In genomic region chr4:63408649-63409048, GRCm38 (mm10) we compare ENCODE assay signal across 8 mouse cellular contexts. TPM values are rescaled to one million over a fixed set of nuclear protein-coding genes. Genes with fewer than 3 reads are reported as not detected.
DNase-seq lines count a peak whose midpoint lies in the region; ATAC-seq and TF ChIP-seq lines count a peak whose summit lies in the region.

No protein-coding gene starts in this region.

- H3K9me3 ChIP-seq in heart, embryonic 10.5 days: no peaks in the 10 kb centered on the region
- H3K9me3 ChIP-seq in forebrain, embryonic 16.5 days (ENCODE audit: control insufficient read depth, low read length): no peaks in the 10 kb centered on the region
- H3K9me3 ChIP-seq in hindbrain, embryonic 16.5 days (ENCODE audit: control insufficient read depth, low read length): no peaks in the 10 kb centered on the region
- no peaks in the 10 kb centered on the region for H3K9me3 ChIP-seq in limb, embryonic 13.5 days
- no peaks in the 10 kb centered on the region for H3K9me3 ChIP-seq in midbrain, embryonic 11.5 days (ENCODE audit: control insufficient read depth, low read length)

- no peak overlapping the region for H3K4me3 ChIP-seq in heart, embryonic 10.5 days
- peak overlapping the region; percentile 71 for H3K4me3 ChIP-seq in forebrain, embryonic 16.5 days (replicated peaks; ENCODE audit: low read length)
- H3K4me3 ChIP-seq in hindbrain, embryonic 16.5 days (ENCODE audit: low read length): peak overlapping the region; percentile 15
- peak overlapping the region; percentile 64; the same call in 1 of the 2 replicates for H3K4me3 ChIP-seq in limb, embryonic 13.5 days
- H3K4me3 ChIP-seq in midbrain, embryonic 11.5 days (ENCODE audit: low read depth, low read length): no peak overlapping the region

- H3K4me2 ChIP-seq in forebrain, embryonic 16.5 days (ENCODE audit: low read length): peak overlapping the region; percentile 89
- H3K4me2 ChIP-seq in hindbrain, embryonic 16.5 days (ENCODE audit: low read length): peak overlapping the region; percentile 99
- peak overlapping the region; percentile 97 for H3K4me2 ChIP-seq in limb, embryonic 13.5 days (replicated peaks)
- peak overlapping the region; percentile 92; the same call in 1 of the 2 replicates for H3K4me2 ChIP-seq in midbrain, embryonic 11.5 days

- peak overlapping the region; percentile 67 for H3K9ac ChIP-seq in forebrain, embryonic 16.5 days (replicated peaks; ENCODE audit: low read depth, low read length)
- peak overlapping the region; percentile 51 for H3K9ac ChIP-seq in hindbrain, embryonic 16.5 days (ENCODE audit: low read depth, low read length)
- peak overlapping the region; percentile 31 for H3K9ac ChIP-seq in limb, embryonic 13.5 days
- no peak overlapping the region for H3K9ac ChIP-seq in midbrain, embryonic 11.5 days (ENCODE audit: low read length)

- no peaks in the 10 kb centered on the region for H3K36me3 ChIP-seq in heart, embryonic 10.5 days
- H3K36me3 ChIP-seq in forebrain, embryonic 16.5 days (ENCODE audit: control insufficient read depth, insufficient read depth): no peaks in the 10 kb centered on the region
- H3K36me3 ChIP-seq in hindbrain, embryonic 16.5 days (ENCODE audit: control insufficient read depth, insufficient read depth, low read length): no peaks in the 10 kb centered on the region
- H3K36me3 ChIP-seq in limb, embryonic 13.5 days: no peaks in the 10 kb centered on the region
- H3K36me3 ChIP-seq in midbrain, embryonic 11.5 days (ENCODE audit: control insufficient read depth, insufficient read depth, low read length): no peaks in the 10 kb centered on the region

- 6% methylated on average over 8 of the region's 8 CpGs for WGBS in heart, embryonic 10.5 days
- WGBS in forebrain, embryonic 16.5 days: 4% methylated on average over 8 of the region's 8 CpGs
- 5% methylated on average over 8 of the region's 8 CpGs for WGBS in hindbrain, embryonic 16.5 days
- WGBS in limb, embryonic 13.5 days: 6% methylated on average over 8 of the region's 8 CpGs
- 8% methylated on average over 8 of the region's 8 CpGs for WGBS in midbrain, embryonic 11.5 days

- peak; percentile 45 for ATAC-seq in forebrain, embryonic 16.5 days
- ATAC-seq in hindbrain, embryonic 16.5 days: peak; percentile 62
- ATAC-seq in limb, embryonic 13.5 days (ENCODE audit: low FRiP score, low read depth): peak; percentile 20; the same call in 1 of the 2 replicates
- ATAC-seq in midbrain, embryonic 11.5 days (ENCODE audit: low FRiP score): peak; percentile 58

- TF ChIP-seq CTCF in brain, embryonic 14.5 days (IDR thresholded peaks at IDR 0.05; ENCODE audit: borderline replicate concordance, extremely low read depth, insufficient read depth, insufficient read length): peak; percentile 81

- no peak for TF ChIP-seq POLR2A in brain, embryonic 14.5 days (IDR thresholded peaks at IDR 0.05; ENCODE audit: borderline replicate concordance, extremely low read depth, insufficient read depth, insufficient read length, poor library complexity, severe bottlenecking)

- peaks cover 54% of the 10 kb centered on the region for H3K4me1 ChIP-seq in heart, embryonic 10.5 days
- peaks cover 63% of the 10 kb centered on the region for H3K4me1 ChIP-seq in forebrain, embryonic 16.5 days (replicated peaks; ENCODE audit: control insufficient read depth, insufficient read depth, low read length)
- H3K4me1 ChIP-seq in hindbrain, embryonic 16.5 days (ENCODE audit: control insufficient read depth, insufficient read depth, low read depth, low read length): peaks cover 42% of the 10 kb centered on the region
- peaks cover 48% of the 10 kb centered on the region for H3K4me1 ChIP-seq in limb, embryonic 13.5 days
- H3K4me1 ChIP-seq in midbrain, embryonic 11.5 days (ENCODE audit: control insufficient read depth, insufficient read depth, low read length): peaks cover 25% of the 10 kb centered on the region

- DNase-seq in heart, adult 18-20 months: peak; percentile 70 to 80
- DNase-seq in heart, embryonic 10.5 days (ENCODE audit: low spot score): no peak
- peak; percentile 83 for DNase-seq in brain, embryonic 14.5 days (ENCODE audit: low read depth)
- DNase-seq in midbrain, embryonic 11.5 days (ENCODE audit: low spot score, missing footprints): peak; percentile 96
- DNase-seq in spleen, adult 12 weeks (ENCODE audit: low spot score): peak; percentile 55

- peaks cover 17% of the 10 kb centered on the region; the same call in 1 of the 2 replicates for H3K27me3 ChIP-seq in heart, embryonic 10.5 days (ENCODE audit: insufficient read depth, poor library complexity, severe bottlenecking)
- no peaks in the 10 kb centered on the region for H3K27me3 ChIP-seq in forebrain, embryonic 16.5 days (replicated peaks; ENCODE audit: control insufficient read depth, insufficient read depth, low read length)
- H3K27me3 ChIP-seq in hindbrain, embryonic 16.5 days (replicated peaks; ENCODE audit: control insufficient read depth, insufficient read depth, low read length): no peaks in the 10 kb centered on the region
- H3K27me3 ChIP-seq in limb, embryonic 13.5 days: no peaks in the 10 kb centered on the region
- H3K27me3 ChIP-seq in midbrain, embryonic 11.5 days (ENCODE audit: control insufficient read depth, insufficient read depth, low read length): no peaks in the 10 kb centered on the region

- no peak overlapping the region for H3K27ac ChIP-seq in heart, embryonic 10.5 days
- peak overlapping the region; percentile 77 for H3K27ac ChIP-seq in forebrain, embryonic 16.5 days (ENCODE audit: low read length)
- H3K27ac ChIP-seq in hindbrain, embryonic 16.5 days (ENCODE audit: low read depth, low read length): peak overlapping the region; percentile 66
- H3K27ac ChIP-seq in limb, embryonic 13.5 days: no peak overlapping the region; the same call in 1 of the 2 replicates
- H3K27ac ChIP-seq in midbrain, embryonic 11.5 days (ENCODE audit: low read depth, low read length): no peak overlapping the region

RNA-seq across cellular contexts. Expression of gene Akna, which starts 5.5 kb away (rescaled TPM):
- total RNA-seq in heart, adult 18-20 months (2021): 1 to 10 TPM; 3.5 to 7.3 TPM
- 4.6 and 9.0 TPM in 2 replicates for polyA plus RNA-seq in heart, embryonic 10.5 days (2016; fragmentation: Nextera tagmentation; extraction: Ambion mirVana)
- 7.7 and 9.1 TPM in 2 replicates for polyA plus RNA-seq in brain, embryonic 14.5 days (2012; rRNA removed)
- 10.6 and 11.2 TPM in 2 replicates for polyA plus RNA-seq in forebrain, embryonic 16.5 days (2015; fragmentation: Nextera tagmentation; extraction: Ambion mirVana)
- 4.6 and 6.5 TPM in 2 replicates for polyA plus RNA-seq in hindbrain, embryonic 16.5 days (2015; fragmentation: Nextera tagmentation; extraction: Ambion mirVana)
- 8.5 and 8.6 TPM in 2 replicates for polyA plus RNA-seq in limb, embryonic 13.5 days (2015; fragmentation: Nextera tagmentation; extraction: Ambion mirVana)
- polyA plus RNA-seq in midbrain, embryonic 11.5 days (2014; fragmentation: Nextera tagmentation; extraction: Ambion mirVana): 7.0 and 9.1 TPM in 2 replicates

RNA-seq across cellular contexts. Expression of gene Orm2, which starts 46.4 kb away (rescaled TPM):
- total RNA-seq in heart, adult 18-20 months (2021): under 1 TPM in 1 of 2 experiments, not detected in 1; 0.82 TPM
- not detected in 2 replicates for polyA plus RNA-seq in heart, embryonic 10.5 days (2016; fragmentation: Nextera tagmentation; extraction: Ambion mirVana)
- polyA plus RNA-seq in brain, embryonic 14.5 days (2012; rRNA removed): not detected in 2 replicates
- polyA plus RNA-seq in forebrain, embryonic 16.5 days (2015; fragmentation: Nextera tagmentation; extraction: Ambion mirVana): not detected in 2 replicates
- not detected in 2 replicates for polyA plus RNA-seq in hindbrain, embryonic 16.5 days (2015; fragmentation: Nextera tagmentation; extraction: Ambion mirVana)
- polyA plus RNA-seq in limb, embryonic 13.5 days (2015; fragmentation: Nextera tagmentation; extraction: Ambion mirVana): not detected in 2 replicates
- polyA plus RNA-seq in midbrain, embryonic 11.5 days (2014; fragmentation: Nextera tagmentation; extraction: Ambion mirVana): not detected in 2 replicates

RNA-seq across cellular contexts. Expression of gene Orm3, which starts 52.7 kb away (rescaled TPM):
- 1 to 10 TPM; 2.2 to 3.1 TPM for total RNA-seq in heart, adult 18-20 months (2021)
- not detected in 2 replicates for polyA plus RNA-seq in heart, embryonic 10.5 days (2016; fragmentation: Nextera tagmentation; extraction: Ambion mirVana)
- polyA plus RNA-seq in brain, embryonic 14.5 days (2012; rRNA removed): not detected in 2 replicates
- not detected in 2 replicates for polyA plus RNA-seq in forebrain, embryonic 16.5 days (2015; fragmentation: Nextera tagmentation; extraction: Ambion mirVana)
- not detected in 2 replicates for polyA plus RNA-seq in hindbrain, embryonic 16.5 days (2015; fragmentation: Nextera tagmentation; extraction: Ambion mirVana)
- not detected in 2 replicates for polyA plus RNA-seq in limb, embryonic 13.5 days (2015; fragmentation: Nextera tagmentation; extraction: Ambion mirVana)
- polyA plus RNA-seq in midbrain, embryonic 11.5 days (2014; fragmentation: Nextera tagmentation; extraction: Ambion mirVana): not detected in 2 replicates

Comparison
In these comparisons a context has a peak if more than half of its experiments do, and no peak if none do; other contexts are left out.
1. H3K27ac ChIP-seq: peak in forebrain, embryonic 16.5 days (single experiment) and hindbrain, embryonic 16.5 days (single experiment); none in heart, embryonic 10.5 days (single experiment), limb, embryonic 13.5 days (single experiment) and midbrain, embryonic 11.5 days (single experiment).
2. H3K4me3 ChIP-seq: peak in forebrain, embryonic 16.5 days (single experiment), hindbrain, embryonic 16.5 days (single experiment) and limb, embryonic 13.5 days (single experiment); none in heart, embryonic 10.5 days (single experiment) and midbrain, embryonic 11.5 days (single experiment).
3. Peak in every context shown above with its lines, with median percentiles within 50 percentile points of each other: ATAC-seq and H3K4me2 ChIP-seq.